Mouse (Mus musculus): ENCODE measurements around the gene Gm10160.

DNA sequence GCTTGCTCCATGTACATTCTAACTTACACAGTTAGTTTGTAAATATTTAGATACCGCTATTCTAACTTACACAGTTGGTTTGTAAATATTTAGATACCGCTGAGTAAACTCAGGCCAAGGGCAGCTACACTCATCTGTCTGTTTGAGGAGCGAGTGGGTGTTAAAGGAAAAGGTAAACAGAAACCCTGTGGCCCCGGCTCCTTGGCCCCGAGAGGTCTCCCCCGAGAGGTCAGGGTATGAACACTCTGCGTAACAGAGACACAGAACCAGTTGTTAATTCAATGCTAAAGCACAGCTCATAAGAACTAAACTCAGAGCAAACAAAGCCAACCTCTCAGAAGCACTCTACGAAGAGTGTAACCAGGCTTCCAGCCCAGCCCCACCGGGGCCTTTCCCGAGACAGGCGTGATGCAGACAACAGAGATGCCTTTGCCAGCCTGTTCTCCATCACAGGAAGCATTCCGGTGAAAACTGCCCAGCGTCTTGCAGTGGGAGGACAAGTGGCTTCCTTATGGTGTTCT, 17.0 kb upstream of the Gm10160 start:
- TF ChIP-seq USF1 (IDR thresholded peaks at IDR 0.05; ENCODE audit: low read depth) (no peak), TCF3 (IDR thresholded peaks at IDR 0.05; ENCODE audit: insufficient read length, low read depth) (no peak), POLR2A (IDR thresholded peaks at IDR 0.05; ENCODE audit: insufficient read length, low read depth) (no peak), MAX (IDR thresholded peaks at IDR 0.05; ENCODE audit: low read depth) (no peak), MYOD1 (IDR thresholded peaks at IDR 0.05; ENCODE audit: control insufficient read depth in 1 of 3, insufficient read length in 2 of 3, low read depth in 2 of 3) (no peak), POLR2AphosphoS2 (IDR thresholded peaks at IDR 0.05; ENCODE audit: insufficient read length, low read depth) (no peak)

Data from myocyte (in vitro differentiated cells).